Mouse (Mus musculus) heart, embryonic 13.5 days (tissue): Measurements from ENCODE around the gene Trabd. TPM values are rescaled to one million over a fixed set of nuclear protein-coding genes. Genes with fewer than 3 reads are reported as not detected.

Experiments
- ATAC-seq: fragments of 200-750 bp; cut with Nextera tagmentation; 2 replicates; pipeline ENCODE4 v1.8.0; 2017; ENCODE audit warnings: moderate TSS enrichment; ENCODE audit not compliant: insufficient number of reproducible peaks, low FRiP score, low TSS enrichment; ENCODE audit errors: extremely low read depth
- H3K27ac ChIP-seq: fragments of 300-500 bp; sonication (generic); replicated peaks from 2 replicates; pipeline ENCODE4 v1.5.1; 2015; ENCODE audit warnings: moderate library complexity, mild to moderate bottlenecking, inconsistent platforms
- H3K27me3 ChIP-seq: fragments of 300-500 bp; sonication (generic); replicated peaks from 2 replicates; pipeline ENCODE4 v1.6.1; 2015; ENCODE audit warnings: mild to moderate bottlenecking, inconsistent platforms
- H3K36me3 ChIP-seq: fragments of 300-500 bp; sonication (generic); 2 replicates; pipeline ENCODE4 v1.6.1; 2015; ENCODE audit warnings: mild to moderate bottlenecking, inconsistent platforms
- H3K4me1 ChIP-seq: fragments of 300-500 bp; sonication (generic); 2 replicates; pipeline ENCODE4 v1.6.1; 2015; ENCODE audit warnings: inconsistent platforms
- H3K4me2 ChIP-seq: fragments of 300-500 bp; sonication (generic); 2 replicates; pipeline ENCODE4 v1.6.1; 2015; ENCODE audit warnings: inconsistent platforms, mild to moderate bottlenecking, moderate library complexity
- H3K4me3 ChIP-seq: fragments of 300-500 bp; sonication (generic); 2 replicates; pipeline ENCODE4 v1.5.1; 2015; ENCODE audit warnings: moderate library complexity, mild to moderate bottlenecking, inconsistent platforms
- H3K9ac ChIP-seq: fragments of 300-500 bp; sonication (generic); 2 replicates; pipeline ENCODE4 v1.6.1; 2015; ENCODE audit warnings: inconsistent platforms, mild to moderate bottlenecking, moderate library complexity
- H3K9me3 ChIP-seq: fragments of 300-500 bp; sonication (generic); 2 replicates; pipeline ENCODE4 v1.6.1; 2016; ENCODE audit warnings: inconsistent platforms
- WGBS: fragments of 180-500 bp; shearing (Covaris S2); methylation state at CpG from one replicate; pipeline ENCODE4 v1.1.7; 2015; ENCODE audit warnings: mixed read lengths; 5-methylcytosine and 5-hydroxymethylcytosine counted together
- polyA plus RNA-seq: library from polyadenylated mRNA; unstranded; fragments of >200 nt; fragmentation: Nextera tagmentation; extraction: Ambion mirVana; gene quantifications from 2 replicates; pipeline ENCODE4 v1.2.1, GENCODE M21; 2015

Gene Trabd
- polyA plus RNA-seq, 1 experiment from 2014 or later, result 52.7 TPM

DNA sequence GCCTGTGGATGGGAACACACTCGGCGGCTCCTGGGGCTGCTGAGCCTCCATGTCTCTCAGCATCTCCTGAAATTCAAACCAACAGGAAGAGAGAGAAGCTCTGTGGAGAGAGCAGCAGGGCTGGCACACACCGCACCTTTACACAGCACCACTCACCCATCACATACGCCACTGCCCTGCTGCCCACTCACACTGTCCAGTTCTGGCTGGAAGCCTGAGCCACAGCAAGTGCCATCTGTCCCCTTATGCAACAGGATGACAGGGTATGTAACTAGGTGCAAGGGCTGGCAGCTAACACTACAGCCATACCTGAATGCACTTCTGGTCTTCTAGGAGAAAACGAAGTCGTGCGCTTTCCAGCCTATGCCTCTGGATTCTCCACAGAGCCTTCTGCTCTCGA is 29.5 kb downstream of the Trabd start:
- H3K4me3 ChIP-seq, result no peak overlapping the region
- WGBS, result 92% methylated on average over 8 of the region's 8 CpGs
- ATAC-seq, result no peak

GRCm38 (mm10) chr15:89106073-89106472 is 31.1 kb downstream of the Trabd start:
- WGBS, result 87% methylated on average over 13 of the region's 13 CpGs
- no peaks in the 10 kb centered on the region for H3K27me3 ChIP-seq
- H3K4me2 ChIP-seq, result no peak overlapping the region
- H3K4me1 ChIP-seq, result no peaks in the 10 kb centered on the region
- H3K27ac ChIP-seq, result no peak overlapping the region
- no peak overlapping the region for H3K9ac ChIP-seq
- H3K4me3 ChIP-seq, result no peak overlapping the region
- no peak for ATAC-seq
- H3K36me3 ChIP-seq, result peaks cover 100% of the 10 kb centered on the region
- no peaks in the 10 kb centered on the region for H3K9me3 ChIP-seq

More for the DNA sequence above, 29.5 kb downstream of the Trabd start:
- H3K9me3 ChIP-seq, result no peaks in the 10 kb centered on the region
- H3K4me1 ChIP-seq, result no peaks in the 10 kb centered on the region
- no peak overlapping the region for H3K4me2 ChIP-seq
- no peak overlapping the region for H3K9ac ChIP-seq
- H3K27ac ChIP-seq, result no peak overlapping the region
- no peaks in the 10 kb centered on the region for H3K27me3 ChIP-seq
- peaks cover 100% of the 10 kb centered on the region for H3K36me3 ChIP-seq

DNA sequence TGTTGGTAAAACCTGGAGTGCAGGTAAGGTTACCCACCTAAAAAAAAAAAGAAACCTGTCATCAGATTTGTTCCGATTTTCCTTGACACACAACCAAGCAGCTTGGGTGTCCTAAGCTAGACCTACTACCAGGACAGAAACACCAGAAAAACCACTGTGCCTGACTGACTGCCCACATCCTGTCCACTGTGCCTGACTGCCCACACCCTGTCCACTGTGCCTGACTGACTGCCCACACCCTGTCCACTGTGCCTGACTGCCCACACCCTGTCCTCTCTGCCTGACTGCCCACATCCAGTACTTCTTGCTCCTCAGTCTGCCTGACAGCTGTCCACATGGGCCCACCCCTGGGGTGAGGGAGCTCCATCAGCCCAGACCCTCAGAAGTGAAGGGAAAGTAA is 32.1 kb downstream of the Trabd start:
- no peaks in the 10 kb centered on the region for H3K9me3 ChIP-seq
- H3K27me3 ChIP-seq, result no peaks in the 10 kb centered on the region
- H3K9ac ChIP-seq, result no peak overlapping the region
- no peak overlapping the region for H3K4me2 ChIP-seq
- H3K27ac ChIP-seq, result no peak overlapping the region
- peaks cover 100% of the 10 kb centered on the region for H3K36me3 ChIP-seq
- no peak for ATAC-seq
- H3K4me3 ChIP-seq, result no peak overlapping the region
- no peaks in the 10 kb centered on the region for H3K4me1 ChIP-seq
- 91% methylated on average over 1 of the region's 1 CpGs for WGBS

- Histone ChIP-seq H3K4me1 (no peaks in the 10 kb centered on the region), H3K4me2 (no peak overlapping the region), H3K9me3 (no peaks in the 10 kb centered on the region), H3K27ac (no peak overlapping the region), H3K27me3 (no peaks in the 10 kb centered on the region), H3K9ac (no peak overlapping the region), H3K36me3 (peaks cover 95% of the 10 kb centered on the region), H3K4me3 (no peak overlapping the region)
- WGBS, result 63% methylated on average over 9 of the region's 9 CpGs
- no peak for ATAC-seq
These were observed 35.2 kb downstream of the Trabd start for GRCm38 (mm10) chr15:89110147-89110546.

DNA sequence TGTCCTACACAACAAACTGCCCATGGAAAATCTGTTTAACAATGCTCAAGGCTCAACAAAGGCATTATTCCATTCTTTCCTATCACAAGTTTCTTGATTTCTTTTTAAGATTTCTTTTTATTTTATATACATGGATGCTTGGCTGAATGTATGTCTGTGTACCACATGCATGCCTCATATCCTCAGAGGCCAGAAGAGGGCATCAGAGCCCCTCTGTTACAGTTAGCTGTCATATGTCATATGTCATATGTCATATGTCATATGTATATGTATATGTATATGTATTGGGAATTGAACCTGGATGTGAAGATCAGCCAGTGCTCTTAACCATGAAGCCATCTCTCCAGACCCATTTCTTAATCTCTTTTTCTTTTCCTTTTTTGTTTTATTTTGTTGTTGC is 43.1 kb downstream of the Trabd start:
- Histone ChIP-seq H3K9ac (no peak overlapping the region), H3K27me3 (no peaks in the 10 kb centered on the region), H3K36me3 (peaks cover 70% of the 10 kb centered on the region), H3K9me3 (no peaks in the 10 kb centered on the region), H3K4me2 (no peak overlapping the region), H3K27ac (no peak overlapping the region), H3K4me3 (no peak overlapping the region), H3K4me1 (peaks cover 30% of the 10 kb centered on the region)
- no peak for ATAC-seq

GRCm38 (mm10) chr15:89122649-89123366 is 47.9 kb downstream of the Trabd start, which contains the start of gene Tubgcp6:
TSS of gene Tubgcp6 (minus strand) at chr15:89123112.
- Histone ChIP-seq H3K27me3 (no peaks in the 10 kb centered on the region), H3K27ac (peak within 1 kb of the TSS; percentile 71), H3K9ac (peak within 1 kb of the TSS; percentile 89), H3K4me2 (peak within 1 kb of the TSS; percentile 95), H3K9me3 (no peaks in the 10 kb centered on the region), H3K4me3 (peak within 1 kb of the TSS; percentile 84), H3K36me3 (peaks cover 42% of the 10 kb centered on the region), H3K4me1 (peaks cover 47% of the 10 kb centered on the region)
- peak; percentile 85 for ATAC-seq
- WGBS, result under 1% methylated on average over 47 of the region's 47 CpGs

GRCm38 (mm10) chr15:89123595-89123994 is 48.7 kb downstream of the Trabd start:
- H3K4me2 ChIP-seq, result peak overlapping the region; percentile 95
- H3K4me1 ChIP-seq, result peaks cover 50% of the 10 kb centered on the region
- peak overlapping the region; percentile 71 for H3K27ac ChIP-seq
- H3K36me3 ChIP-seq, result peaks cover 36% of the 10 kb centered on the region
- no peak for ATAC-seq
- H3K9ac ChIP-seq, result peak overlapping the region; percentile 89
- no peaks in the 10 kb centered on the region for H3K27me3 ChIP-seq
- peak overlapping the region; percentile 84 for H3K4me3 ChIP-seq
- WGBS, result 32% methylated on average over 11 of the region's 11 CpGs
- H3K9me3 ChIP-seq, result no peaks in the 10 kb centered on the region

- Histone ChIP-seq H3K27me3 (no peaks in the 10 kb centered on the region), H3K9me3 (no peaks in the 10 kb centered on the region), H3K4me2 (no peak overlapping the region), H3K27ac (no peak overlapping the region), H3K4me1 (peaks cover 55% of the 10 kb centered on the region), H3K4me3 (no peak overlapping the region), H3K9ac (no peak overlapping the region), H3K36me3 (peaks cover 29% of the 10 kb centered on the region)
- no peak for ATAC-seq
- 89% methylated on average over 3 of the region's 3 CpGs for WGBS
These were observed 49.4 kb downstream of the Trabd start for GRCm38 (mm10) chr15:89124312-89124711.

- H3K4me3 ChIP-seq, result no peak overlapping the region
- no peaks in the 10 kb centered on the region for H3K27me3 ChIP-seq
- no peak overlapping the region for H3K4me2 ChIP-seq
- H3K9me3 ChIP-seq, result no peaks in the 10 kb centered on the region
- H3K27ac ChIP-seq, result no peak overlapping the region
- WGBS, result 88% methylated on average over 9 of the region's 9 CpGs
- peaks cover 22% of the 10 kb centered on the region for H3K36me3 ChIP-seq
- no peak for ATAC-seq
- H3K4me1 ChIP-seq, result peaks cover 46% of the 10 kb centered on the region
- no peak overlapping the region for H3K9ac ChIP-seq
These were observed 50.4 kb downstream of the Trabd start for GRCm38 (mm10) chr15:89125351-89125750.

DNA sequence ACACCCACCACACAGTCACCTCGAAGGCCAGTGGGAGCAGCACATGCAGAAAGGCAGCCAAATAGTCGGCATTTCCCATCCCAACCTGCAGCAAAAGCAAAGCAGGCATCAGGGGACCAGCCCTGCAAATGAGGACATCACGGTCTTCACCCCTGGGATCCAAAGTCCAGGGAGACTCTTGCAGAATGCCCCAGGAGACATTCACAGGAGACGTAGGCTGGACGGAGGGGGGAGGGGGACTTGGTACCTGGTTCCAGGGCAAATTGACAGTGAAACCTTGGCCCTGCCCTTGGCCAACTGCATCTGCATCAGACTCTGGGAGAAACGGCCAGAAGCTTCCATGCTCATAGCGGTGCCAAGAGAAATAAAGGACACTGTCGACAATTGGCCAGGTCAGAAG is 51.7 kb downstream of the Trabd start:
- Histone ChIP-seq H3K36me3 (peaks cover 22% of the 10 kb centered on the region), H3K4me1 (peaks cover 33% of the 10 kb centered on the region), H3K4me3 (no peak overlapping the region), H3K27me3 (no peaks in the 10 kb centered on the region), H3K9ac (no peak overlapping the region), H3K4me2 (no peak overlapping the region), H3K27ac (no peak overlapping the region), H3K9me3 (no peaks in the 10 kb centered on the region)
- ATAC-seq, result no peak
- WGBS, result 83% methylated on average over 8 of the region's 8 CpGs

DNA sequence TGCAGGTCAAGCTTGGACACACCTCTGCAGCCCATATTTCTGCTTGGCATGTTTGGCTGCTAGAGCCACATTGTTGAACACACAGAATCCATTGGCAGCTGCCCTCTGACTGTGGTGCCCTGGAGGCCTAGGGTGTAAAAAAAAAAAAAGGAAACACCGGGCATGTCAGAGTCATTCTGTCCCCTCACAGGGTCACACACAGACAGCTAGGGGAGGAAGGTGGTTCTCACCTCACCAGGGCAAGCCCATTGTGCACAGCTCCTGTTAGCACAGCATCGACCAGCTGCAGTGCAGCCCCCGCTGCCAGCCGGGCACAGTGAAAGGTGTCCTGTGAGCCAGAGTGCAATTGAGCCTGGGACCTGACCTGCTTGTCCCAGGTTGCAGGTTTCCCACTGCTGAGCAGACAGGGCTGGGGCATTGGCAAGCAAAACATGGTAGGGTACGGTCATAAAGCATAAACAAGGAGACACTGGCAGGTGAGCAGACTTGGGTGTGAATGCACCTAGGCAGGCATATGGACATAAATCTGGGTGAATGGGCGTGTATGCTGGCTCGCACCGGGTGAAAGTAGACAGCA is 52.5 kb downstream of the Trabd start:
- Histone ChIP-seq H3K9me3 (no peaks in the 10 kb centered on the region), H3K36me3 (peaks cover 29% of the 10 kb centered on the region), H3K4me1 (peaks cover 25% of the 10 kb centered on the region), H3K9ac (peak overlapping the region; percentile 85), H3K27me3 (no peaks in the 10 kb centered on the region), H3K4me2 (peak overlapping the region; percentile 92), H3K4me3 (peak overlapping the region; percentile 78), H3K27ac (no peak overlapping the region)
- ATAC-seq, result no peak
- WGBS, result 87% methylated on average over 8 of the region's 8 CpGs
